Mouse (Mus musculus) T-cell, adult 66 days (primary cell): Measurements from ENCODE around the gene Adam17. TPM values are rescaled to one million over a fixed set of nuclear protein-coding genes. Genes with fewer than 3 reads are reported as not detected.

Experiments
- total RNA-seq, 2 experiments: library from RNA; stranded (reverse); gene quantifications; 3 replicates in 1 of 2; 4 replicates in 1 of 2; pipeline ENCODE4 v1.2.4; 2023

The Adam17 gene
- 10 to 100 TPM; 54.4 to 66.0 TPM for total RNA-seq

DNA sequence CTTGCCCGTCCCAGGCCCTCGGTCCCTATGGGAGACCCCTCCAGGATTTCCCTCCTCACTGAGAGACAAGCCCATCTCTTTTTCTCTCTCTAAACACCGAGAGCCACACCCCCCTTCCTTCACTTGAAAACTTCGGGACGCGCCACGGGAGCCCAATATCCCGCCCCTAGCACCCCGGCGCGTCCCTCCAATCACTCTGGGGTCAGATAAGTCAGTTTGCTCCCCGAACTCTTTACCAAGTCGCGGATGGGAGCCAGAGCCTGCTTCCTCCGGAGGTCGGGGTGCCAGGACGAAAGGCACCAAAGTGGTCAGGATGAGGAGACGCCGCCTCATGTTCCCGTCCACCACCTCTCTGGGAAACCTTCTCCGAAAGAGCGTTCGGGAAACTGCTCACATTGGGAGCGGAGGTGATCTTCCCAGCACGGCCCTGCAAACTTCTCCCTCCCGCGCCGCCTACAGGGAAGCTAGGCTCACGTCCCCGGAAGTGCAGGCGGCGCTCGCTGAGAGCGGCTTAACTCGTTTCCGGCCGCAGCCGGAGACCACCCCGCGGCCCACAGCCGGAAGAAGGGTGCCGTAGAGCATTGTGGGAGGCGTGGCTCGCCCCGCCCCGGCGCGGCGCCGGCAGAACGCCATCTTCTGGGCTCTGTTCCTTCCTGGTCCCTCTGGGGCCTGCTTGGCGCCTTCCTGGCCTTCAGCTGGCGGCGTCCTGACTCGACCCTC lies at the start of gene Adam17:
Gene Adam17 (minus strand): TSS at position 533 of the 720 bp plus-strand sequence.

DNA sequence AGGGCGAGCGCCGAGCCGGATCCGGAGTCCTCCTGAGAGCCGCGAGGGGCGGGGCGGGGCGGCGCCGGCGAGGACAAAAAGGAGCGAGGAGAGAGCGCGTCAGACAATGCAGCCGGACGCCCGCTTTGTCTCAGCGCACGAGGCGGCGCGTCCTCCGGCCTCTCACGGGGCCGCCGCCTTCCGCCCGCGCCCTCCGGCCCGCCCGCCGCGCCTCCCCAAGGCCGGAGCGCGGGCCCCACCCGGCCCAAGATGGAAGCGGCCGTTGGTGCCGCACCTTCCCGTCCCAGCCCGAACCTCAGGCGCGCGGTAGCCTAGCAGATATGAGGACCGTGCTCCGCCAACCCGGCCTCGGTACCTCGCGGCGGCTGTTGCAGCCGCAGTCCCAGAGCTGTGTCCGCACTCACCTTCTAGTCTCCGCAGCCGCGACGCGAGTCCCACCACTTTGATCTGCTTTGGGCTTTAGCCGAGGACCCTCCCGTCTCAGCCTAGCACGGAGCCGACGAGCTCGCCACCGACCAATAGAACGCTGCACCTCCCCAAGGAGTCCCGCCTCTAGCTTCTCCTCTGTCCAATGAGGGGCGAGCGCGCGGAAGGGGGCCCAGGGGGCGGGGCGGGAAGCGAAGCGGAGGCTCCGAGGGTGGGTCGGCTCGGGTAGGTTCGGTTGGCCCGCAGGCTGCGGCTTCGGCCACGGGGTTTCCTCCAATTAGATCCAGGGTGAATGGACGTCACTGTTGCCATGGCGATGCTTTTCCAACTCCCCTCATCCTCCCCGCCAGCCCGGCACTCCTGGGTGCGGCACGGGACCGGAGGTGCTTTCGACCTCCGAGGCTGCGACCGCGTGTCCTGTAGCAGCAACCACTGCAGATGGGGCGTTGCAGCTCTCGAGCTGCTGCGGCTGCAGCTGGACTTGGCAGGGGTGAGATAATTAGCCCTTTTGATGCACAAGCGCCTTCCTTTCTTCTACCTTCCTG lies 44.0 kb upstream of the Adam17 start, which contains the start of gene Ywhaq:
Gene Ywhaq (minus strand): TSS at position 538 of the 971 bp plus-strand sequence.

GRCm38 (mm10) chr12:21315923-21316868 lies 57.2 kb downstream of the Adam17 start, which contains the start of gene Iah1:
Iah1 (plus strand) TSS chr12:21316389.

DNA sequence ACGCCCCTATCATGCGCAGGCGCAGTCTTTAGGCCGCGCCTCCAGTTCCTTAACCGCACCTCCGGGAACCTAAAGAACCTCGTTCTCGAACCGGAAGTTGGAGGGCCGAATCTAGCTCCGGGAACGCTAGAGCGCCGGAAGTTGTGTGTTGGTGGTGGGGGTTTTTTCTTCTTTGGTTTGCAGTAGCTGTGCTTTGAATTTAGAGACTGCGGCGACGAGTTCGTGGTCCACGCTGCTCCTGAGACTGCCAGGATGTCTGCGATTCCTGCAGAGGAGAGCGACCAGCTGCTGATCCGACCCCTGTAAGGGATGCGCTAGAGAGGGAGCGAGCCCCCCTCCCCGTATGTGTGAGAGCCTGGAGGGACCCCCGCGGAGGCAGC lies 87.2 kb downstream of the Adam17 start, which contains the start of gene Itgb1bp1:
Gene Itgb1bp1 (minus strand): TSS at position 42 of the 380 bp plus-strand sequence.

DNA sequence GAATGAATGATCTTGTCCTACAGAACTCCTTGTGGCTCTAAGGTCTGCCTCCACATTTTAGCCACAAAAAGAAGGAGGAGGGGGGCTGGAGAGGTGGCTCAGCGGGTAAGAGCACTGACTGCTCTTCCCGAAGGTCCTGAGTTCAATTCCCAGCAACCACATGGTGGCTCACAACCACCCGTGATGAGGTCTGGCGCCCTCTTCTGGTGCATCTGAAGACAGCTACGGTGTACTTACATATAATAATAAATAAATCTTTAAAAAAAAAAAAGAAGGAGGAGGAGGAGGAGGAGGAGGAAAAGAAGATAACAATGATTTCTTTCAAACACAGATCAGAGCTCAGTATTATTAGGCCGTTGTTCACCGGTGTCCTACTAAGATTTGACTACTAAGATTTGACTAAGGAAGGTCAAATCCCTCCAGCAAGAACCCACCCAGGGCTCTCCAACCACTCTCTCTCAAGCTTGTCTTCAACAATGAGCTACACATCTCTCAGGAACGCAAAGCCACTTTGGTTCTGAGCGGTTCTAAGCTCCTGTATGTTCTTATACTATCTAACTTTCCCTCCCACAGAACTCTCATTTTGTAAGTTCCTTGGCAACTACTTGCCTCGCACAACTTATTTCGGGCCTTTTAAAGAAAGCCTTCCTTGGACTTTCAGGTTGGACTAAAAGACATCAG lies 88.5 kb downstream of the Adam17 start, which contains the start of gene Cpsf3:
Gene Cpsf3 (plus strand): TSS at position 631 of the 681 bp plus-strand sequence.

Other genes starting within 250 kb of the Adam17 start
- gene Cpsf3, start 88.2 kb downstream of the Adam17 start, total RNA-seq = 10 to 100 TPM; 82.2 to 96.3 TPM
- 10 to 100 TPM; 59.7 to 60.0 TPM for gene Itgb1bp1, start 87.3 kb downstream of the Adam17 start, total RNA-seq
- 10 to 100 TPM; 26.4 to 28.8 TPM for gene Iah1, start 57.2 kb downstream of the Adam17 start, total RNA-seq
- 100 to 1,000 TPM; 125 to 167 TPM for gene Ywhaq, start 44.0 kb upstream of the Adam17 start, total RNA-seq